Mouse (Mus musculus): ENCODE measurements at regions not wholly inside any gene's neighbourhood (a gene's known extent, or its start where the extent isn't known, plus 50 kb on each side); places are given as distances from the start of the nearest gene placed in this dataset.
A peak's percentile ranks its signal among the peaks of the same experiment; 100 is the strongest.

DNA sequence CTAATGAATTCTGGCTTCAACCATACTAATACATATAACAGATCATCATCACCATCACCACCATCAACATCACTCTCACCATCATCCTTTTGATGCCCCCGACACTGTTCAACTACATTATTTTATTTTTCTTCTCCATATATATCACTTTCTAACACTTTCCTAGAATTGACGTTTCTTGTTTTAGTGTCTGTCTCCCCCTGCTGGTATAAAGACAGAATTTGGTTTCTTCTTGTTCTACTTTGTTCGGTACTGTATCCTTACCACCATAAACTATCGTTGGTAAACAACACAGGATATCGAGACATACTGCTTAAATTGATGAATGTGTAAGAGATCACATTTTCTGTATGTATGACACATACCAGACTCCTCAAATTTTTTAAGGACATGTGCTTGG is 92.5 kb upstream of the Tab3 start:
- ATAC-seq (replicated peaks; ENCODE audit: low FRiP score, low read depth), result no peak

GRCm38 (mm10) chrX:85496943-85497342 is 76.9 kb upstream of the Tab3 start:
- Histone ChIP-seq H3K27ac (no peak overlapping the region), H3K4me3 (replicated peaks; ENCODE audit: low read depth, low read length) (no peak overlapping the region), H3K9me3 (replicated peaks; ENCODE audit: low read length) (no peaks in the 10 kb centered on the region), H3K36me3 (ENCODE audit: insufficient read depth, low read length) (no peaks in the 10 kb centered on the region), H3K27me3 (ENCODE audit: insufficient read depth, low read length) (no peaks in the 10 kb centered on the region), H3K9ac (ENCODE audit: low read depth, low read length) (no peak overlapping the region), H3K4me2 (ENCODE audit: low read length) (no peak overlapping the region), H3K4me1 (replicated peaks; ENCODE audit: insufficient read depth, low read length) (no peaks in the 10 kb centered on the region)
- DNase-seq (ENCODE audit: low spot score) (no peak), ATAC-seq (replicated peaks; ENCODE audit: low FRiP score, low read depth) (no peak)
- peak; percentile 44 for TF ChIP-seq CTCF (IDR thresholded peaks at IDR 0.05; ENCODE audit: low read depth)
- 69% methylated on average over 1 of the region's 1 CpGs for whole genome bisulfite sequencing

More for the DNA sequence above, 92.5 kb upstream of the Tab3 start:
- no peaks in the 10 kb centered on the region for H3K36me3 ChIP-seq (ENCODE audit: insufficient read depth, low read length)
- no peaks in the 10 kb centered on the region for H3K4me1 ChIP-seq (replicated peaks; ENCODE audit: insufficient read depth, low read length)
- peak; percentile 70 for TF ChIP-seq CTCF (IDR thresholded peaks at IDR 0.05; ENCODE audit: low read depth)
- WGBS, result 52% methylated on average over 5 of the region's 5 CpGs
- peak; percentile 18 for DNase-seq (ENCODE audit: low spot score)
- H3K9me3 ChIP-seq (replicated peaks; ENCODE audit: low read length), result no peaks in the 10 kb centered on the region
- no peak overlapping the region for H3K4me3 ChIP-seq (replicated peaks; ENCODE audit: low read depth, low read length)
- no peak overlapping the region for H3K27ac ChIP-seq
- H3K4me2 ChIP-seq (ENCODE audit: low read length), result no peak overlapping the region
- no peak overlapping the region for H3K9ac ChIP-seq (ENCODE audit: low read depth, low read length)
- H3K27me3 ChIP-seq (ENCODE audit: insufficient read depth, low read length), result no peaks in the 10 kb centered on the region
